Mouse (Mus musculus) CD4-positive helper T cell, adult 2 months (primary cell): ENCODE results near the gene Mfsd2b.

Source experiments
- DNase-seq: peaks from one replicate; pipeline ENCODE4 v3.0.0-alpha.2; 2012; ENCODE audit warnings: low read depth, missing footprints, low spot score

Mfsd2b gene

DNA sequence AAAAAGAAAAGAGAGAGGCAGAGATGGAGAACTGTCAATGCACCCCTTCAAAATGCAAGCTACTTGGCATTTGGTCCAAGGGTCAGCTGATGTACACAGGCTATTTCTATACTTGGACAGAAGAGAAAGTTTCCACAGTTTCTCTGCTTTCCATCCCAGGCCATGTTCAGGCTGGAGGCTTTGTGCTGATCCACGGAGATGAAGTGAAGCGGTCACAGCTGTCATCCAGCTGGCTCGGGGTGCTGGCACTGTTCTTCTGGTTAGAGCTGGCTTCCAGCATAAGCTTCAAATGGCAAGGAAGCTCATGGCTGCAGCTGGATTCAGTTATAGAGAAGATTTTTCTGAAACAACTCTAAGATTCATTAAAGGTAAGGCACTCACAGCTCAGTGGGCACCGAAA, 60.5 kb downstream of the Mfsd2b start:
- DNase-seq = no peak
